Mouse (Mus musculus) cerebellum, adult 2 months (tissue): ENCODE data around the gene Erbin.

ENCODE experiments used
- CTCF ChIP-seq: fragments of 200-500 bp; IDR thresholded peaks from 2 replicates; pipeline ENCODE4 v1.5.1; 2011; ENCODE audit warnings: low read depth, mild to moderate bottlenecking, control low read depth, low read length, moderate library complexity, borderline replicate concordance; ENCODE audit not compliant: insufficient read depth
- POLR2A ChIP-seq: fragments of 200-500 bp; IDR thresholded peaks from 2 replicates; pipeline ENCODE4 v1.6.1; 2011; ENCODE audit warnings: low read length, control low read depth, borderline replicate concordance; ENCODE audit not compliant: insufficient read depth

GRCm38 (mm10) chr13:103774119-103774757 lies 146.1 kb downstream of the Erbin start, which contains the start of gene Srek1:
- TF ChIP-seq CTCF (no peak), POLR2A (peak; percentile 69; the same call in 1 of the 2 replicates)
